Mouse (Mus musculus) limb, embryonic 14.5 days (tissue): ENCODE measurements around the gene Rab42. TPM values are rescaled to one million over a fixed set of nuclear protein-coding genes. Genes with fewer than 3 reads are reported as not detected.

Source experiments
- ATAC-seq: fragments of 200-750 bp; cut with Nextera tagmentation; 2 replicates; pipeline ENCODE4 v1.8.0; 2017; ENCODE audit warnings: low read depth, moderate number of reproducible peaks, moderate TSS enrichment; ENCODE audit not compliant: low FRiP score
- DNase-seq: peaks from one replicate; pipeline ENCODE4 v3.0.0-alpha.2; 2015; ENCODE audit warnings: low spot score
- H3K27ac ChIP-seq: fragments of 300-500 bp; sonication (generic); replicated peaks from 2 replicates; pipeline ENCODE4 v1.5.1; 2014; ENCODE audit warnings: low read depth, mild to moderate bottlenecking, low read length, moderate library complexity, mixed read lengths
- H3K27me3 ChIP-seq: fragments of 300-500 bp; sonication (generic); 2 replicates; pipeline ENCODE4 v1.6.1; 2014; ENCODE audit warnings: low read length, mixed read lengths; ENCODE audit not compliant: control insufficient read depth, insufficient read depth
- H3K36me3 ChIP-seq: fragments of 300-500 bp; sonication (generic); 2 replicates; pipeline ENCODE4 v1.6.1; 2014; ENCODE audit warnings: mild to moderate bottlenecking, low read length, moderate library complexity, mixed read lengths; ENCODE audit not compliant: control insufficient read depth, insufficient read depth
- H3K4me1 ChIP-seq: fragments of 300-500 bp; sonication (generic); 2 replicates; pipeline ENCODE4 v1.6.1; 2014; ENCODE audit warnings: antibody characterized with exemption, low read length, mixed read lengths; ENCODE audit not compliant: control insufficient read depth, insufficient read depth
- H3K4me2 ChIP-seq: fragments of 300-500 bp; sonication (generic); replicated peaks from 2 replicates; pipeline ENCODE4 v1.6.1; 2014; ENCODE audit warnings: low read depth, mild to moderate bottlenecking, low read length, moderate library complexity; ENCODE audit not compliant: severe bottlenecking
- H3K4me3 ChIP-seq: fragments of 300-500 bp; sonication (generic); replicated peaks from 2 replicates; pipeline ENCODE4 v1.5.1; 2014; ENCODE audit warnings: low read length
- H3K9ac ChIP-seq: fragments of 300-500 bp; sonication (generic); 2 replicates; pipeline ENCODE4 v1.6.1; 2014; ENCODE audit warnings: mild to moderate bottlenecking, low read depth, low read length, moderate library complexity; ENCODE audit not compliant: severe bottlenecking
- H3K9me3 ChIP-seq: fragments of 300-500 bp; sonication (generic); 2 replicates; pipeline ENCODE4 v1.6.1; 2016; ENCODE audit warnings: low read length; ENCODE audit not compliant: control insufficient read depth
- POLR2A ChIP-seq: fragments of 200-500 bp; IDR thresholded peaks from 2 replicates; pipeline ENCODE4 v1.8.0; 2012; ENCODE audit warnings: inconsistent platforms, mild to moderate bottlenecking, moderate library complexity, borderline replicate concordance; ENCODE audit not compliant: insufficient read depth, insufficient read length; ENCODE audit errors: extremely low read depth
- WGBS: fragments of 180-500 bp; shearing (Covaris S2); extraction: QIAGEN DNeasy Blood & Tissue Kit; methylation state at CpG from one replicate; pipeline ENCODE4 v1.1.7; 2014; 5-methylcytosine and 5-hydroxymethylcytosine counted together
- polyA plus RNA-seq, 2 experiments: library from polyadenylated mRNA; depleted of rRNA in 1 of 2; stranded (reverse) in 1 of 2; unstranded in 1 of 2; fragments of >200 nt; fragmentation: Nextera tagmentation in 1 of 2; extraction: Ambion mirVana in 1 of 2; gene quantifications; 2 replicates each; pipeline versions ENCODE4 v1.2.1 to v1.2.3; 2012 to 2014

The Rab42 gene
- polyA plus RNA-seq, 2 experiments = 1.2 to 2.0 TPM

DNA sequence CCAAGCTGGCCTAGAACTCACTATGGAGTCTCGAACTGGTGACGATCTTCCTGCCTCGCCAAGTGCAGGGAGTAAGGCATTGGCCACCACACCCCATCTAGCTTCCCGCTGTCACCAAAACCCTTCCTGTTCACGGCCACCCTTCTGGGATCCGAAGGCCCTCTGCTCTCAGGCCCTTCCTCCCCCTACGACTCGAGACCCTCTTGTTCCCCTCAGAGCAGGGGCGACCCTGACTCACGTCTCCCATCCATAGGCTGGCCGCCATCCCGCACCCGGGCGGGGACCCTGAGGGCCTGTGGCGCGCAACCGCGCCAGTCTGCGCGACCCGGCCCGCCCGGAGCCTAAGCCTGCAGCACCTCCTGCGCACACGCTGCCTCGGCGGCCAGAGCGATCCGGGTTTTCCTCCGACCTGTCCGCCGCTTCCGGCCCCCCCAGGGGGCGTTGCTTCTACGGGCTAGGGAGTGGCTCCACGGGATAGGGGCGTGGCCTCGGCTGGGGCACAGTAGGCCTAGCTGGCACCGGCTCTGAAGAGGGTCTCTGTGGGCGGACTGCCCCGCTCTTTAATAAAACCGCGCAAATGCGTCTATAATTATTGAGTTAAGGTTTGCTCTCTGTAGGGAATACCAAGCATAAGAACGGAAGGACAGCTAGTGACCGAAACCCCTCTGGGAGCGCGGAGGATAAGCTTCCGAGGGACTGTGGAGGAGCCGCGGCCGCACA, 26.1 kb upstream of the Rab42 start, which contains the start of gene Trnau1ap:
Gene Trnau1ap, minus strand, starts transcription at position 424 of the 720 bp plus-strand sequence.
- H3K36me3 ChIP-seq = peaks cover 52% of the 10 kb centered on the region
- WGBS = under 1% methylated on average over 52 of the region's 52 CpGs
- peak within 1 kb of the TSS; percentile 61 for H3K27ac ChIP-seq
- TF ChIP-seq POLR2A = peak; percentile 81; the same call in 1 of the 2 replicates
- no peaks in the 10 kb centered on the region for H3K27me3 ChIP-seq
- peak; percentile 92 for DNase-seq
- H3K9me3 ChIP-seq = no peaks in the 10 kb centered on the region
- H3K9ac ChIP-seq = peak within 1 kb of the TSS; percentile 83
- peak; percentile 95 for ATAC-seq
- H3K4me3 ChIP-seq = peak within 1 kb of the TSS; percentile 69
- peaks cover 10% of the 10 kb centered on the region for H3K4me1 ChIP-seq
- H3K4me2 ChIP-seq = peak within 1 kb of the TSS; percentile 65

DNA sequence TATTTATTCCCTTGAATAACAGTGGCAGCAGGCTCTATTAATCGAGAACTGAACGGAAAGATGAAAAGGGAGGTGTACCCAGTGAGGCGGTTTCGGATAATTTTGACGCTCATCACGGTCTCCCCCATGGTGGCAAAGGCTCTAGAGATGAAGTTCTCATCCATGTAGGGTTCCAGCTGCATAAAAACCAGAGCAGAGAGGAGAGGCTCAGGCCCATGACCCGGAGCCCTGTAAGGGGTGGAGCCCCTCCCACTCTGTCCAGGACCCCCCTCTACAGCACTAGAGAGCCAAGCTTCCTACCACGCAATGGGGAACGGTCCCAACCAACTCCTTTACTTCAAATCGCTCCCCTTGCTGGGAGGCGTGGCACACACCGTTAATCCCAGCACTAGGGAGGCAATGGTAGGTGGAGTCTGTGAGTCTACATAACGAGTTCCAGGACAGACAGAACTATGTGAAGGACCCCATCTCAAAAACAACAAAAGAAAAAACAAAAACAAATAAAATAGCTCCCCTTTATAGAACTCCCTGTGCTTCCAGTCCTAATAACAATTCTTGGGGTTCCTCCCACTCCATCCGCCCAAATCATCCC, 25.3 kb upstream of the Rab42 start:
- TF ChIP-seq POLR2A = no peak
- peaks cover 52% of the 10 kb centered on the region for H3K36me3 ChIP-seq
- DNase-seq (no peak), ATAC-seq (no peak)
- no peaks in the 10 kb centered on the region for H3K27me3 ChIP-seq
- H3K4me2 ChIP-seq = peak overlapping the region; percentile 65
- whole genome bisulfite sequencing = 45% methylated on average over 14 of the region's 14 CpGs
- peaks cover 10% of the 10 kb centered on the region for H3K4me1 ChIP-seq
- no peaks in the 10 kb centered on the region for H3K9me3 ChIP-seq
- peak overlapping the region; percentile 69 for H3K4me3 ChIP-seq
- H3K27ac ChIP-seq = peak overlapping the region; percentile 61; the same call in 1 of the 2 replicates
- H3K9ac ChIP-seq = peak overlapping the region; percentile 83

DNA sequence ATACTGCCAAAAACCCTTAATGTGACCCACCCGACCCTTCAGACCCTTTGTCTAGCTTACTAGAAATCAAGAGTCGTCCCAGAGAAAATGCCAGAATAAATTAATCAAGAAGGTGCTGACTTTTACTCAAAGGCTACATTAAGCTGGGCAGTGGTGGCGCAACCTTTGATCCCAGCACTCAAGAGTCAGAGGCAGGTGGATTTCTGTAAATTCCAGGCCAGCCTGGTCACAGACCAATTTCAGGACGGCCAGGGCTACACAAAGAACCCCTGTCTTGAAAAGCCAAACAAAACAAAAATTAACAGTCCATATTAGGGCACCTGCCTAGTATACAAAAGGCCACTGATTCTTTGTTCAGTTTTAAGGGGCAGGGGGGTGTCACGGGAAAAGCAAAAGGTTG, 23.3 kb upstream of the Rab42 start:
- 69% methylated on average over 5 of the region's 5 CpGs for WGBS
- H3K36me3 ChIP-seq = peaks cover 53% of the 10 kb centered on the region

DNA sequence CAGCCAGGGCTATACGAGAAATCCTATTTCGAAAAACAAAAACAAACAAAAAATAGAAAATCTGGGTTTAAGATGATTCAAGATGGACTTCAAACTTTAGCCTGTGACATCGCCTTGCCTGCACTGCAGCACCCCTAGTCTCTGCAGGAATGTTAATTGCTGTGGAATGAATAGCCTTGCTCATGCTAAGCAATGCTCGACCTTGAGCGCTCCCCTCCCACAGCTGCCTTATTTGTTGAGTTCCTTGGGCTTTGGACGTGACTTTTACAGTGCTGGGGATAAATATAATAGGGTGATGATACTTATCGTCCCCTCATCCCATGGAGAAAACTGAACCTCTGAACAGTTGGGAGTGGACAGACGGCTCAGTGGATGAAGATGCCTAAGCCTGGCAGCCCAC, 12.5 kb upstream of the Rab42 start:
- no peak for TF ChIP-seq POLR2A
- 87% methylated on average over 8 of the region's 8 CpGs for WGBS
- DNase-seq (no peak), ATAC-seq (no peak)
- Histone ChIP-seq H3K36me3 (peaks cover 83% of the 10 kb centered on the region), H3K27me3 (no peaks in the 10 kb centered on the region), H3K4me2 (no peak overlapping the region), H3K4me3 (no peak overlapping the region), H3K27ac (no peak overlapping the region), H3K4me1 (no peaks in the 10 kb centered on the region), H3K9ac (no peak overlapping the region), H3K9me3 (no peaks in the 10 kb centered on the region)

More for the DNA sequence above, 23.3 kb upstream of the Rab42 start:
- H3K4me2 ChIP-seq = no peak overlapping the region
- DNase-seq (no peak), ATAC-seq (no peak)
- H3K4me3 ChIP-seq = no peak overlapping the region
- no peak overlapping the region for H3K27ac ChIP-seq
- peaks cover 10% of the 10 kb centered on the region for H3K4me1 ChIP-seq
- TF ChIP-seq POLR2A = no peak
- H3K27me3 ChIP-seq = no peaks in the 10 kb centered on the region
- H3K9me3 ChIP-seq = no peaks in the 10 kb centered on the region
- no peak overlapping the region for H3K9ac ChIP-seq

DNA sequence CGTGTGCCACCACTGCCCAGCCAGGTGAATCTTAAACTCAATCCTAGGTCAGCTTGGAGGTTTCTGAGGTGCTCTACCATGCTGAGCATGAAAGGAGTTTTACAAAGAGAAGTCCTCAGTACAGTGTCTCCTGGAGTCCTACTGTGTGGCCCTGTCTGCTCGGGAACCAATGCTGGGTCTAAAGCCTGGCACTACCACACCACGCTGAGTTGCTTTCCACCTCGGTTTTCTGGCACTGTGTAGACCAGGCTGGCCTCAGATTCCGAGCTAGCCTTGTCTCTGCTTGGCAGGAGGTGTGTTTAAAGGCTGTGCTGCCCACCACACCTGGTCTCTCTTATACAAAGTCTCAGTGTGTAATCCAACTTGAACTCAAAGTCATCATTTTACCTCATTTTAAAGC, 9.4 kb upstream of the Rab42 start:
- 81% methylated on average over 5 of the region's 5 CpGs for WGBS
- H3K9ac ChIP-seq = no peak overlapping the region
- H3K4me1 ChIP-seq = peaks cover 7% of the 10 kb centered on the region; the same call in 1 of the 2 replicates
- H3K27me3 ChIP-seq = no peaks in the 10 kb centered on the region
- peaks cover 65% of the 10 kb centered on the region for H3K36me3 ChIP-seq
- ATAC-seq (no peak), DNase-seq (no peak)
- H3K9me3 ChIP-seq = no peaks in the 10 kb centered on the region
- no peak overlapping the region for H3K4me2 ChIP-seq
- no peak overlapping the region for H3K4me3 ChIP-seq
- TF ChIP-seq POLR2A = no peak
- no peak overlapping the region for H3K27ac ChIP-seq
